Mouse (Mus musculus) testis, adult 2 months (tissue): Measurements from ENCODE around the gene Speg.

Experiments used
- CTCF ChIP-seq: fragments of 200-500 bp; IDR thresholded peaks from 2 replicates; pipeline ENCODE4 v1.5.1; 2012; ENCODE audit warnings: low read depth, mild to moderate bottlenecking, inconsistent platforms, low read length, moderate library complexity; ENCODE audit not compliant: control insufficient read depth, insufficient read depth, insufficient replicate concordance
- POLR2A ChIP-seq: fragments of 200-500 bp; IDR thresholded peaks from 2 replicates; pipeline ENCODE4 v1.6.1; 2012; ENCODE audit warnings: low read depth, mild to moderate bottlenecking, inconsistent platforms, low read length, moderate library complexity; ENCODE audit not compliant: control insufficient read depth

DNA sequence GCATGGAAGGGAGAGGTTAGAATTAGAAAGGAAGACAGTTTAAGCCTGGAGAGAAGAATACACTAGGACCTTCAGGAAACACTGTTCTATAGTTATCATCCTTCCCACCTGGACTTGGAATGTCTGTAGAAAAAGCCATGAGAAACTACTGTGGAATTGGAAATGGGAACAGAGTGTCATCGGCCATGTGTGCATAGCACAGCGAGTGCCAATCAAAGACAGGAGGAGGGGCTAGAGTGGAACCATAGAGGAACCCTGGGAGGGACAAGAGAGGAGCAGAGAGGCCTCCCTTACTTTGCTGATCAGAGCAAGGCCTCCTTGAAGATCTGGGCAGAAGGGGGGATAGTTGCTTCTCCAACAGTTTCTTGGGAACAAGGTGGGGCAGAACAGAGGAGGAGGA lies 4.1 kb downstream of the Speg start:
- TF ChIP-seq CTCF (no peak), POLR2A (no peak)
